Mouse (Mus musculus): ENCODE results near the gene St6galnac6. TPM values are rescaled to one million over a fixed set of nuclear protein-coding genes. Genes with fewer than 3 reads are reported as not detected.

St6galnac6 gene
- total and polyA plus RNA-seq, 2 experiments from 2014 or later = 42.3 to 65.3 TPM

DNA sequence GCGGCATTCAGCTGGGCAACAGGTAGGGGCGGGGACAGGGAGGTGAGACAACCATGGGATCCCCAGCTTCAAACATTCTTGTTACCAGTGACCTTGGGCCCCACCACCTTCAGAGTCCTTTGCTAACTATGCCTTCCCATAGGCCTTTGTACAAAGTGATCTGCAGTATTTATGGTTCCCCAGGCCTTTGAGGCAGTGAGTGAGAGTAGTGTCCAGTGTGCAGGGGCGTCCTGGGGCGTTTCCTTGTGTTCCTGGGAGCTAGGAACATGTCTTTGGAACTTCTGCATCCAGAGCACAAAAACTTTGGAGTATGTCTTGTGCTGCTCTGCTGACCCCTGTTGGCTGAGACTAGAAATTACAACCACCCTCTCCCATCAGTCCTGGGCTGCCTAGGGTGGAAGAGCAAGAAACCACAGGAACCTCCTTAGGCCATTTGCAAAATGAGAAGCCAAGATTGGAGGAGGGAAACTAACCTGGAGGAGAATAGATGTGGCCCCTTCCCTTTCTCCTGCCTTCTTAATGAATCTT, 32.9 kb upstream of the St6galnac6 start:
- ATAC-seq (peak; percentile 26; the same call in 1 of the 2 replicates), DNase-seq (peak; percentile 83)
- TF ChIP-seq CTCF (IDR thresholded peaks at IDR 0.05; ENCODE audit: low read depth) = peak; percentile 91
- H3K4me1 ChIP-seq (ENCODE audit: insufficient read depth) = peaks cover 3% of the 10 kb centered on the region
- no peak overlapping the region for H3K27ac ChIP-seq (ENCODE audit: low read depth, low read length)
- 39% methylated on average over 4 of the region's 4 CpGs for WGBS
- H3K9ac ChIP-seq = no peak overlapping the region
- H3K9me3 ChIP-seq (ENCODE audit: low read length) = no peaks in the 10 kb centered on the region
- H3K36me3 ChIP-seq (ENCODE audit: insufficient read depth) = peaks cover 43% of the 10 kb centered on the region
- no peak overlapping the region for H3K4me3 ChIP-seq (ENCODE audit: low read depth, low read length)
- H3K27me3 ChIP-seq (ENCODE audit: insufficient read depth, low read length) = no peaks in the 10 kb centered on the region
- no peak overlapping the region for H3K4me2 ChIP-seq (ENCODE audit: low read depth)

DNA sequence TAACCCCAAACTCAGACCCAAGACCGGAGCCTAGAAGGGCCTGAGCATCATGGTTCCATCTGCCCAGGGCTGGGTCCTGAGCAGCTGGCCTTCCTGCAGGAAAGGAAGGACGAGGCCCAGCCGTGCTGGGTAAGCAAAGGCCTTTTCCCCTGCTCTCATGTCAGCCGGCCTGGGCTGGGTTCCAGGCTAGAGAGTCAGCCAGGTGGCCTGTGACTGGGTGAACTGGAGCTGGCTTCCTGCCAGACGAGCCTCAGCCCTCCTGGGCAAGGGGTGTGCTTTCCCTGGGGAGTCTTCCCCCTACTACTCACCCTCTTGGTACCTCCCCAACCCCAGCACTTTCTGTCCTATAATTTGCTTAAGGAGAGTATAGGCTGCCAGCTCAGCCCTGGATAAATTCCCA, 31.4 kb upstream of the St6galnac6 start:
- peaks cover 45% of the 10 kb centered on the region for H3K36me3 ChIP-seq (ENCODE audit: insufficient read depth)
- DNase-seq = no peak

DNA sequence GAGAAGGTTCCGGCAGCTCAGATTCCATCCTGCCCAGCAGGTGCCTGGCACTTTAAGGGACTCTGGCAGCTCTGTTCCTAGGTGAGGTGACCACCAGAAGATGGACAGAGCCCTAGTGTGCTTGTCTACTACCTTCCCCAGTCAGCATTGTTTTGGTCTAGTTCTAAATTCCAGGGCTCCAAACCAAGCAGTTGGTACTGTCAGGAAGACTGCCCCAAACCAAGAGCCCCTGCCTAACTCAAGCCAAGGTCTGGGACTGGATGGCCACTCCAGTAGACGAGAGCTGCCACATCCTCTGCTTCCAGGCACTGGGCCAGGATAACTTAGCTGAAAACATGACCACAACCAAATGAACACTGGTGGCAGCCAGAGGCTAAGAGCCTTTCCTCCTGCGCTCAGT, 30.6 kb upstream of the St6galnac6 start:
- Histone ChIP-seq H3K4me2 (ENCODE audit: low read depth) (no peak overlapping the region), H3K9ac (no peak overlapping the region), H3K9me3 (ENCODE audit: low read length) (no peaks in the 10 kb centered on the region), H3K27me3 (ENCODE audit: insufficient read depth, low read length) (no peaks in the 10 kb centered on the region), H3K4me1 (ENCODE audit: insufficient read depth) (peaks cover 7% of the 10 kb centered on the region), H3K36me3 (ENCODE audit: insufficient read depth) (peaks cover 42% of the 10 kb centered on the region), H3K27ac (ENCODE audit: low read depth, low read length) (no peak overlapping the region), H3K4me3 (ENCODE audit: low read depth, low read length) (no peak overlapping the region)
- WGBS = 86% methylated on average over 3 of the region's 3 CpGs
- ATAC-seq = no peak
- DNase-seq = no peak
- no peak for TF ChIP-seq CTCF (IDR thresholded peaks at IDR 0.05; ENCODE audit: low read depth)

More for the DNA sequence above, 31.4 kb upstream of the St6galnac6 start:
- 70% methylated on average over 5 of the region's 5 CpGs for WGBS
- Histone ChIP-seq H3K4me3 (ENCODE audit: low read depth, low read length) (no peak overlapping the region), H3K4me2 (ENCODE audit: low read depth) (no peak overlapping the region), H3K4me1 (ENCODE audit: insufficient read depth) (peaks cover 7% of the 10 kb centered on the region), H3K27me3 (ENCODE audit: insufficient read depth, low read length) (no peaks in the 10 kb centered on the region), H3K9me3 (ENCODE audit: low read length) (no peaks in the 10 kb centered on the region), H3K9ac (no peak overlapping the region), H3K27ac (ENCODE audit: low read depth, low read length) (no peak overlapping the region)
- ATAC-seq = no peak
- TF ChIP-seq CTCF (IDR thresholded peaks at IDR 0.05; ENCODE audit: low read depth) = no peak

DNA sequence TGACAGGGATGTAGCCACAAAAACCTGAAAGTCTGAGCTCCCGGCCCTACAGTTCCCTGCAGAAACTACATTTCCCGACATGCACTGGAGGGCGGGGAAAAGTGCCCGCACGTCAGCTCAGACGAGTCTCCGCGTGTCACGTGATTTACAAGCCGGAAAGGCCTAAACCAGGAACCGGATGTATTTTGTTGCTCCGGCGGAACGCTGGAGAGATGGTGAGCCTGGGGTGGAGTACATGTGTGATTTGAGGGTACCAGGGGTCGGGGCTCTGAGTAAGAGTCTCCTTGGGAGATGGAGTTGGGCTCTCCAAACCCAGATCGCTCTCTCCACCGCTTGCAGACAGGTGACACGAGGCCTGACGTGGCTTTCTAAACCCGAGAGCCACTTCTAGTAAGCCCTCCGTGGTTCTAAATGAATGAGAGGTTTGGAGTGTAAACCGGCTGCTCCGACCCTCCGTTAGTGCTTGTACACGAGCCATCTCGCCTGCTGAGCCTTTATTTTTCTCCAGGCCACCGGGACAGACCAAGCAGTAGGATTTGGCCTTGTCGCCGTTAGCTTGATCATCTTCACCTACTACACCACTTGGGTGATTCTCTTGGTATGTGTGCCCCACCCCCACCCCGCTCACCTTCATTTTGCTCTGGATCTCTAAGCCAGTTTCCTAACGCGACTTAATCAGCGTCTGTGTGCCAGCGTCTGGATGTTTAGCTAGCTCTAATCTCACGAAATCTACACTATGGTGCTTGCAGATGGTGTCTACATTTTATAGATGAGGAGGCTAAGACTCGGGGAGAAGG, 28.6 kb upstream of the St6galnac6 start, which contains the start of gene Dpm2:
TSS of gene Dpm2 (plus strand) at position 161 of the 797 bp plus-strand sequence.
- Histone ChIP-seq H3K4me2 (ENCODE audit: low read depth) (peak within 1 kb of the TSS; percentile 88), H3K4me3 (ENCODE audit: low read depth, low read length) (peak within 1 kb of the TSS; percentile 77), H3K36me3 (ENCODE audit: insufficient read depth) (peaks cover 29% of the 10 kb centered on the region), H3K4me1 (ENCODE audit: insufficient read depth) (peaks cover 7% of the 10 kb centered on the region), H3K27me3 (ENCODE audit: insufficient read depth, low read length) (no peaks in the 10 kb centered on the region), H3K27ac (ENCODE audit: low read depth, low read length) (peak within 1 kb of the TSS; percentile 78), H3K9ac (peak within 1 kb of the TSS; percentile 77), H3K9me3 (ENCODE audit: low read length) (no peaks in the 10 kb centered on the region)
- DNase-seq = peak; percentile 95
- TF ChIP-seq CTCF (IDR thresholded peaks at IDR 0.05; ENCODE audit: low read depth) = no peak
- ATAC-seq = peak; percentile 87
- 2% methylated on average over 36 of the region's 36 CpGs for WGBS

DNA sequence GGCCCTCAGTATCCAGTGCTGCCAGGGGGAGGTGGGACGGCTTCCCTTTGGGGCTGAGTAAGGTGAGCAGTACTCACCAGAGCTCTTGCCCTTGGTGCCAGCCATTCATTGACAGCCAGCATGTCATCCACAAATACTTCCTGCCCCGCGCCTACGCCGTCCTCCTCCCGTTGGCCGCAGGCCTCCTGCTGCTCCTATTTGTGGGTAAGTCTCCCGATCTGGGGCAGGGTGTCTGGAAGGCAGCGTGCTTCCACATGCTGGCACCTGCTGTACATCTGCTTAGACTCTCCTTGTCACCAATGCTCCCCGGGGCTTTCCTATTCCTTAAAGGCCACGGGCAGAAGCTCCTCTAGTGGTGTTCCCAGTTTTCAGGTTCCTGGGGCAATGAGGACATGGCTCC, 27.3 kb upstream of the St6galnac6 start:
- no peak for TF ChIP-seq CTCF (IDR thresholded peaks at IDR 0.05; ENCODE audit: low read depth)
- no peaks in the 10 kb centered on the region for H3K9me3 ChIP-seq (ENCODE audit: low read length)
- no peak overlapping the region for H3K4me2 ChIP-seq (ENCODE audit: low read depth)
- ATAC-seq (no peak), DNase-seq (no peak)
- no peaks in the 10 kb centered on the region for H3K27me3 ChIP-seq (ENCODE audit: insufficient read depth, low read length)
- 95% methylated on average over 11 of the region's 11 CpGs for WGBS
- H3K27ac ChIP-seq (ENCODE audit: low read depth, low read length) = no peak overlapping the region
- H3K4me3 ChIP-seq (ENCODE audit: low read depth, low read length) = no peak overlapping the region
- peaks cover 7% of the 10 kb centered on the region for H3K4me1 ChIP-seq (ENCODE audit: insufficient read depth)
- H3K9ac ChIP-seq = no peak overlapping the region
- peaks cover 20% of the 10 kb centered on the region for H3K36me3 ChIP-seq (ENCODE audit: insufficient read depth)

DNA sequence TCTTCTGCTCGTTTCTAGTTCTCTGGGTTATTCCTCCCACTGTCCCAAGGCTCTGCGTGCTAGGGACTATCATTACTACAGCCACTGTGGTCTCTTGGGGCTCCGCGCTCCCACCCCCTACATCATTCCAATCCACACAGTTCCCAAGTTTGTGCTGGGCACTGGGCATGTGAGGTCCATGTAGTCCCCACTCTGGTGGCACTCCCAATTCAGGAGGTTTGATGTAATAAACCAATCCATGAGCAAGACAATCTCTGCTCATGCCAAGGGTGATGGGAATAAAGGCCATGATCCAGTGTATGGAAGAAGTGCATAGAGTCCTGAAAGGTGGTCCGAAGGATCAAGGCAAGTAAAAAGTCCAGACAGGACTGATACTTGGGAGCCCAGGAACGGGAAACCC, 25.0 kb upstream of the St6galnac6 start, which contains the start of gene Pip5kl1:
TSS of gene Pip5kl1 (plus strand) at position 301 of the 400 bp plus-strand sequence.
- peaks cover 7% of the 10 kb centered on the region for H3K4me1 ChIP-seq (ENCODE audit: insufficient read depth)
- H3K9ac ChIP-seq = peak within 1 kb of the TSS; percentile 67
- no peaks in the 10 kb centered on the region for H3K9me3 ChIP-seq (ENCODE audit: low read length)
- peak within 1 kb of the TSS; percentile 99 for H3K4me2 ChIP-seq (ENCODE audit: low read depth)
- DNase-seq (no peak), ATAC-seq (no peak)
- H3K27me3 ChIP-seq (ENCODE audit: insufficient read depth, low read length) = peaks cover 2% of the 10 kb centered on the region; the same call in 1 of the 2 replicates
- peak within 1 kb of the TSS; percentile 56 for H3K4me3 ChIP-seq (ENCODE audit: low read depth, low read length)
- peaks cover 8% of the 10 kb centered on the region; the same call in 1 of the 2 replicates for H3K36me3 ChIP-seq (ENCODE audit: insufficient read depth)
- peak within 1 kb of the TSS; percentile 40; the same call in 1 of the 2 replicates for H3K27ac ChIP-seq (ENCODE audit: low read depth, low read length)
- no peak for TF ChIP-seq CTCF (IDR thresholded peaks at IDR 0.05; ENCODE audit: low read depth)
- 81% methylated on average over 6 of the region's 6 CpGs for WGBS
